Comparison of ENCODE assay signal across 8 mouse cellular contexts in the genomic region with DNA sequence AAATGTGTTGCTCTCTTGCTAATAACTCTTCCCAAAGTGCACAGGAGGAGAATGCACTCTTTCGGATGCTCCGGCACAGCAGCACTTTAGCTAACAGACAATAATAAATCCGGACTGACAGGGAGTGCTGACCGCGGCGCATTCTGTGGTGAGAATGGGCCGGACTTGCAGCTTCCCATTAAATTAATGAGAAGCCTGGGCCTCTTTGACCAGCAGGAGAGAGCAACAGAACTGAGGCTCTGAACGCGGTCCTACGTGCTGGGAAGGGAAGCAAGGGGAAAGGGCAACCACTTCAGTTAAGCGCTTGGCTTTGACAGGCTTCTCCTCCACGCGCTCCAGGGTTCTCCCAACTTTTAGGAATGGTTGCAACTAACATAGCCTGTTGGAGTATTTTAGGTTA.
DNase-seq lines count a peak whose midpoint lies in the region; ATAC-seq and TF ChIP-seq lines count a peak whose summit lies in the region.

No protein-coding gene starts in this region.

- peak; percentile 36; the same call in 1 of the 2 replicates for ATAC-seq in forebrain, embryonic 13.5 days
- peak; percentile 57; the same call in 1 of the 2 replicates for ATAC-seq in kidney, postnatal 0 days (replicated peaks; ENCODE audit: low FRiP score, low read depth)
- peak; percentile 68; the same call in 1 of the 2 replicates for ATAC-seq in neural tube, embryonic 14.5 days (ENCODE audit: low read depth)

- no peaks in the 10 kb centered on the region for H3K27me3 ChIP-seq in forebrain, embryonic 13.5 days
- H3K27me3 ChIP-seq in kidney, postnatal 0 days (ENCODE audit: insufficient read depth, low read length): no peaks in the 10 kb centered on the region
- H3K27me3 ChIP-seq in neural tube, embryonic 14.5 days (ENCODE audit: control insufficient read depth, insufficient read depth, low read length): no peaks in the 10 kb centered on the region

- 14% methylated on average over 13 of the region's 13 CpGs for WGBS in forebrain, embryonic 13.5 days
- whole genome bisulfite sequencing in kidney, postnatal 0 days: 6% methylated on average over 13 of the region's 13 CpGs
- WGBS in neural tube, embryonic 14.5 days: 4% methylated on average over 13 of the region's 13 CpGs

- H3K4me2 ChIP-seq in forebrain, embryonic 13.5 days: peak overlapping the region; percentile 35
- H3K4me2 ChIP-seq in kidney, postnatal 0 days (ENCODE audit: low read length): peak overlapping the region; percentile 47
- peak overlapping the region; percentile 35; the same call in 1 of the 2 replicates for H3K4me2 ChIP-seq in neural tube, embryonic 14.5 days (ENCODE audit: low read depth, low read length)

- no peak overlapping the region for H3K4me3 ChIP-seq in forebrain, embryonic 13.5 days
- no peak overlapping the region for H3K4me3 ChIP-seq in kidney, postnatal 0 days (replicated peaks; ENCODE audit: low read depth, low read length)
- H3K4me3 ChIP-seq in neural tube, embryonic 14.5 days (ENCODE audit: low read depth, low read length): no peak overlapping the region

- intact Hi-C loops in left cerebral cortex, postnatal 4 days (cut with DNase I): loop anchor here (5.0 to 10.0 kb wide), 3 partner anchors 1122 to 1272 kb away; no protein-coding TSS in a partner anchor

- 0 out of 2 replicates have a peak, but pooled peaks cover 6% of the 10 kb centered on the region for H3K4me1 ChIP-seq in forebrain, embryonic 13.5 days
- H3K4me1 ChIP-seq in kidney, postnatal 0 days (replicated peaks; ENCODE audit: insufficient read depth, low read length): no peaks in the 10 kb centered on the region; the same call in 1 of the 2 replicates
- H3K4me1 ChIP-seq in neural tube, embryonic 14.5 days (ENCODE audit: control insufficient read depth, insufficient read depth, low read length): no peaks in the 10 kb centered on the region

- no peak overlapping the region for H3K9ac ChIP-seq in forebrain, embryonic 13.5 days
- no peak overlapping the region for H3K9ac ChIP-seq in kidney, postnatal 0 days (ENCODE audit: low read depth, low read length)
- H3K9ac ChIP-seq in neural tube, embryonic 14.5 days (replicated peaks; ENCODE audit: low read depth, low read length): no peak overlapping the region

- peak; percentile 32; the same call in 1 of the 2 replicates for TF ChIP-seq CTCF in kidney, postnatal 0 days (IDR thresholded peaks at IDR 0.05; ENCODE audit: low read depth)

- DNase-seq in left cerebral cortex, postnatal 4 days: peak; percentile 6
- DNase-seq in left cerebral cortex, adult 11 months (ENCODE audit: low spot score): no peak
- peak; percentile 73 for DNase-seq in kidney, postnatal 0 days (ENCODE audit: low spot score)
- DNase-seq in natural killer cell, adult 2 months (ENCODE audit: low spot score in 2 of 2): no peak
- DNase-seq in urinary bladder, postnatal 4 days (ENCODE audit: low spot score in 2 of 2): no peak
- DNase-seq in left cerebral cortex, adult 8-10 months (ENCODE audit: low spot score in 2 of 2): no peak

- no peak overlapping the region for H3K27ac ChIP-seq in forebrain, embryonic 13.5 days
- no peak overlapping the region for H3K27ac ChIP-seq in kidney, postnatal 0 days
- no peak overlapping the region for H3K27ac ChIP-seq in neural tube, embryonic 14.5 days (ENCODE audit: low read depth, low read length)

- H3K9me3 ChIP-seq in forebrain, embryonic 13.5 days (replicated peaks): no peaks in the 10 kb centered on the region
- no peaks in the 10 kb centered on the region for H3K9me3 ChIP-seq in kidney, postnatal 0 days (replicated peaks; ENCODE audit: low read length)
- H3K9me3 ChIP-seq in neural tube, embryonic 14.5 days (ENCODE audit: control insufficient read depth, low read length): no peaks in the 10 kb centered on the region

- no peaks in the 10 kb centered on the region for H3K36me3 ChIP-seq in forebrain, embryonic 13.5 days (ENCODE audit: poor library complexity, severe bottlenecking)
- no peaks in the 10 kb centered on the region for H3K36me3 ChIP-seq in kidney, postnatal 0 days (ENCODE audit: insufficient read depth, low read length)
- no peaks in the 10 kb centered on the region for H3K36me3 ChIP-seq in neural tube, embryonic 14.5 days (ENCODE audit: control insufficient read depth, insufficient read depth, low read length)

Comparison
In these comparisons a context has a peak if more than half of its experiments do, and no peak if none do; other contexts are left out.
1. DNase-seq: peak in left cerebral cortex, postnatal 4 days (single experiment) and kidney, postnatal 0 days (single experiment); none in left cerebral cortex, adult 11 months (single experiment), natural killer cell, adult 2 months (0 of 2), urinary bladder, postnatal 4 days (0 of 2) and left cerebral cortex, adult 8-10 months (0 of 2).
2. Peak in every context shown above with its lines, with median percentiles within 50 percentile points of each other: ATAC-seq and H3K4me2 ChIP-seq.